Mouse (Mus musculus): ENCODE measurements around the gene Prx. TPM values are rescaled to one million over a fixed set of nuclear protein-coding genes. Genes with fewer than 3 reads are reported as not detected.

Prx gene
- 1.2 and 1.6 TPM in 2 replicates for polyA plus RNA-seq (2015; fragmentation: Nextera tagmentation; extraction: Ambion mirVana)

DNA sequence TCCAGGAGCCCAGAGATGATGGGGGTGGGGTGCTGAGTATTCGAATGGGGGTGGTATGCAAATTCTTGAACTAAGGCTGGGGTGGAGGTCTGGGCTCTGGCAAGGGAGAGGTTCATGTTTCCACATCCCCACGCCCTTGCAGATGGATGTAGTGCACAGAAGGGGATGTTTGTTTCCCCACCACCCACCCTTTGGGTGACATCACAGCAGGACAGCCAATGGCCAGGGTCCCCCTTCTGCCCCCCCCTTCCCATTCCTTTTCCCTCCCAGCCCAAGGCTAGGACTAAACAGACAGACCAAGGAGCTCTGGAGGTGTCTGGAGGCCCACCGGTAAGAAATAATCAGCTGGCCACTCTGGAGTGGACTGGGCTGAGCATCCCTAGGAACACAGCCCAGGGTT is at the start of gene Prx:
Gene Prx (plus strand): TSS at position 289 of the 400 bp plus-strand sequence.
- 65% methylated on average over 3 of the region's 3 CpGs for WGBS
- H3K4me1 ChIP-seq (replicated peaks) = no peaks in the 10 kb centered on the region
- no peak for ATAC-seq
- H3K27me3 ChIP-seq = no peaks in the 10 kb centered on the region
- no peak within 1 kb of the TSS for H3K9ac ChIP-seq (replicated peaks)
- H3K36me3 ChIP-seq = no peaks in the 10 kb centered on the region
- H3K4me2 ChIP-seq (replicated peaks) = no peak within 1 kb of the TSS
- no peaks in the 10 kb centered on the region for H3K9me3 ChIP-seq
- no peak within 1 kb of the TSS for H3K27ac ChIP-seq
- H3K4me3 ChIP-seq (replicated peaks) = no peak within 1 kb of the TSS

DNA sequence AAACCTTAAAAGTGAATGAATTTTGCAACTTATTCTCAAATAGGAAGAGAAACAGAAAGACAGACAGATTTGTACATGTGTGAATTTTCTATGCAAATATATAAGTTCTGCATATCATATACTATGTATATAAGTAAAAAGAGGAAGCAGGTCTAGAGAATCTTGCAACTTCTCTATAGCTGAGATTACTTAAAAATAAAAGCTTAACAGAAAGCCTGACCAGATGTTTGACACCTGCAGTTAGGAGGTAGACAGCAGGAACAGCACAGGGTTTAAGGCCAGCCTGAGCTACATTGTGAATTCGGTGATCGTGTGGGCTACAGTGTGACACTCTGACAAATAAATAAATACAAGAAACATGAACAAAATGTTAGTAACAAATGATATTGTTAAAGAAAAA is 47.8 kb upstream of the Prx start:
- Histone ChIP-seq H3K4me2 (replicated peaks) (no peak overlapping the region), H3K4me1 (replicated peaks) (peaks cover 14% of the 10 kb centered on the region), H3K9ac (replicated peaks) (no peak overlapping the region), H3K36me3 (no peaks in the 10 kb centered on the region), H3K4me3 (replicated peaks) (no peak overlapping the region), H3K27ac (no peak overlapping the region), H3K27me3 (peaks cover 3% of the 10 kb centered on the region; the same call in 1 of the 2 replicates), H3K9me3 (no peaks in the 10 kb centered on the region)
- WGBS = 93% methylated on average over 2 of the region's 2 CpGs
- ATAC-seq = no peak

DNA sequence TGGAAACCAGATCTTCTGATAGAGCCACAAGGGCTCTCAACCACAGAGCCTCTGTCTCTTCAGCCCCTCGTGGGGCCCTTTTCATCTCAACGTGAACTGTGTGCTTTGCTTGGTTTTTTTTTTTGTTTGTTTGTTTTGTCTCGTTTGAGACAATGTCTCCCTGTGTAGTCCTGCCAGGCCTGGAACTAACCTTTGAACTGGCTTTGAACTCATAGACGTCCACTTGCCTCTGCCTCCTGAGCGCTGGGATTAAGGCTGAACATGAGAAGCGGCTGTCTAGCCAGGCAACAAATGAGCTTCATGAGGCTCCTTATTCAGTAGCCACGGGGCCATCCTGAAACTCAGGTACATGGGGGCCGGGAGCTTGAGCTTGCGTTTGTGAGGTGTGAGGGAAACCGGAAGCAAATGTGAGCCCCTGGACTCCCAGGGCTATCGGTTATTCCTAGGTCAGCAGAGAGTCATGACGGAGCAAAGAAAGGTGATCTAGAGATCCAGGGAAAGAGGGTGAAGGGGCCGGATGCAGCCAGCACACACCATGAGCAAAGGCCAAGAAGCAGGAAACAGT is 46.8 kb upstream of the Prx start:
- H3K4me2 ChIP-seq (replicated peaks) = no peak overlapping the region
- ATAC-seq = no peak
- 55% methylated on average over 13 of the region's 13 CpGs for WGBS

DNA sequence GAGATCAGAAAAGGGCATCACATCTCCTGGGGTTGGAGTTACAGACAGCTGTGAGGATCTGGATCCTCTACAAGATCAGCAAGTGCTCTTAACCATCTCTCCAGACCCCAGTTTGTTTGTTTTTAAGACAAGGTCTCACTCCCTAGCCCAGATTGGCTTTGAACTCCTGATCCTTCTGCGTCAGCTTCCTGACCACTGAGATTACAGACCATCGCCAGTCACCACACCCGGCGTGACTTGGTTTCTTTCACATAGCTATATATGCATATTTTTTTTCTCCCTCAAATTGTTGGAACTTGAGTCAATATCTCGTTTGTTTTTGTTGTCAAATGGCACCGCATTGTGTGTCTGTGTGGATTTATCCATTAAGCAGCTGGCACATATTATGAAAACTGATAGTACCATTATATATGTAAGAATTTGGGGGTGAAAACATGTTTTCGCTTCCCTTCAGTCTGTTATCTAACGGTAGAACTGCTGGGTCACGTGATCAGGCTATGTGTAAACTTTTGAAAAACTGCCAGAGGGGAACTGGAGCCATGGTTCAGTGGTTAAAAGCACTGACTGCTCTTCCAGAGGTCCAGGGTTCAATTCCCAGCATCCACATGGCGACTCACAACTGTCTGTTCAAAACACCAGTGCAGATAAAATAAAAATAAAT is 44.5 kb upstream of the Prx start:
- 82% methylated on average over 10 of the region's 10 CpGs for WGBS

More for the DNA sequence above, 46.8 kb upstream of the Prx start:
- Histone ChIP-seq H3K9ac (replicated peaks) (no peak overlapping the region), H3K27me3 (0 out of 2 replicates have a peak, but pooled peaks cover 3% of the 10 kb centered on the region), H3K36me3 (no peaks in the 10 kb centered on the region), H3K4me1 (replicated peaks) (peaks cover 9% of the 10 kb centered on the region), H3K27ac (no peak overlapping the region), H3K4me3 (replicated peaks) (no peak overlapping the region), H3K9me3 (no peaks in the 10 kb centered on the region)

DNA sequence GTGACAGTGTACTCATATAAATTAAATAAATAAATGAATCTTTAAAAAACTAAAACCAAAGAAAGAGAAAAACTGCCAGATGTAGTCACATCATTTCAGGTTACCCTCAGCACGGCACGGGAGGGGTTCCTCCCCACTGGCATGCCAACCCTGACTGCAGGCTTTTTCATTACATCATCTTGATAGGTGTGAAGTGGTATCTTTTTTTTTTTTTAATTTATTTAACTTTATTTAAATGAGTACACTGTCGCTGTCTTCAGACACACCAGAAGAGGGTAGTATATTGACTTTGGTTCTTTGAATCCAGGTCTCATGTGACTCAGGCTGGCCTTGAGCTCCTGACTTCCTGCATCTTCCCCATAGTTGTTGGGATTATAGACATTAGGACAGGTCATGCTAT is 43.9 kb upstream of the Prx start:
- Histone ChIP-seq H3K27ac (no peak overlapping the region), H3K4me3 (replicated peaks) (no peak overlapping the region), H3K9ac (replicated peaks) (no peak overlapping the region), H3K36me3 (no peaks in the 10 kb centered on the region), H3K27me3 (no peaks in the 10 kb centered on the region), H3K4me1 (replicated peaks) (no peaks in the 10 kb centered on the region), H3K4me2 (replicated peaks) (no peak overlapping the region), H3K9me3 (no peaks in the 10 kb centered on the region)
- no peak for ATAC-seq
- 92% methylated on average over 3 of the region's 3 CpGs for WGBS

More for the DNA sequence above, 44.5 kb upstream of the Prx start:
- H3K4me3 ChIP-seq (replicated peaks) = no peak overlapping the region
- no peak overlapping the region for H3K4me2 ChIP-seq (replicated peaks)
- H3K27ac ChIP-seq = no peak overlapping the region
- H3K9ac ChIP-seq (replicated peaks) = no peak overlapping the region
- H3K27me3 ChIP-seq = no peaks in the 10 kb centered on the region
- no peak for ATAC-seq
- no peaks in the 10 kb centered on the region for H3K9me3 ChIP-seq
- no peaks in the 10 kb centered on the region for H3K36me3 ChIP-seq
- no peaks in the 10 kb centered on the region for H3K4me1 ChIP-seq (replicated peaks)

DNA sequence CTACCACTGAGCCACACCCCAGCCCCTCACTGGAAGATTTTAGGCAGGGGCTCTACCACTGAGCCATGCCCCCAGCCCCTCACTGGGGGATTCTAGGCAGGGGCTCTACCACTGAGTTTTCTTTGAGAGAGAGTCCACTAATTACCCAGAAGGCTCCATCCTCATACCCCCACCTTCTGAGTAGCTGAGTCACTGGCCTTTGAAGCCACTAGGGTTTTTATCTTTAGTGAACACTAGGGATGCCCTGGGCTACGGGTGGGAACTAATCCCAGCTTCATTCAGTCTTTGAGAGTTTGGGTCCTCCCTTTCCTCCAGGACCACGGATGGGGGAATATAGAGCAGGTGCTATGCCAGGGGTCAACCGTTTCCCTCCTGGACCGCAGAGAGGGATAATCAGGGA is 40.5 kb upstream of the Prx start:
- ATAC-seq = no peak
- Histone ChIP-seq H3K27ac (no peak overlapping the region), H3K4me3 (replicated peaks) (no peak overlapping the region), H3K4me2 (replicated peaks) (no peak overlapping the region), H3K36me3 (no peaks in the 10 kb centered on the region), H3K4me1 (replicated peaks) (no peaks in the 10 kb centered on the region), H3K9ac (replicated peaks) (no peak overlapping the region), H3K9me3 (no peaks in the 10 kb centered on the region), H3K27me3 (no peaks in the 10 kb centered on the region)
- 89% methylated on average over 4 of the region's 4 CpGs for WGBS

DNA sequence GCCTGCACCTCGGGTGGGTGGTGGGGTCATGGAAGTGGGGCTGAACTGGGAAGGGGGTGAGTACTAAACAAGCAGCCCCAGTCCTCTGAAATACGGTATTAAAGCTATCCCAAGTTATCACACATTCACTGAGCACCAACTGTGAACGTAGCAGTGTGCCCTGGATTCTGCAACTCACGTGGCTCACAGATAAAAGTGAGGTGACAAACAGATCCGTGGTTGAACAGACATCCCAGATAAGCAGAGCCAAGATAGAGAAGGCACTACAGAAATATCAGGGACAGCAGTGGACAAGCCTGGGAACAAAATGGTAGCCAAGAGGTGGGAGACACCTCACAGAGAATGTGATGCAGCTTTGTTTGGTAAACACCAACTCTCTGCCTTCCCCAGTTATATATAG is 39.5 kb upstream of the Prx start:
- Histone ChIP-seq H3K4me2 (replicated peaks) (no peak overlapping the region), H3K4me1 (replicated peaks) (no peaks in the 10 kb centered on the region), H3K27me3 (no peaks in the 10 kb centered on the region), H3K4me3 (replicated peaks) (no peak overlapping the region), H3K36me3 (no peaks in the 10 kb centered on the region), H3K9ac (replicated peaks) (no peak overlapping the region), H3K9me3 (no peaks in the 10 kb centered on the region), H3K27ac (no peak overlapping the region)
- ATAC-seq = no peak
- WGBS = 92% methylated on average over 5 of the region's 5 CpGs

DNA sequence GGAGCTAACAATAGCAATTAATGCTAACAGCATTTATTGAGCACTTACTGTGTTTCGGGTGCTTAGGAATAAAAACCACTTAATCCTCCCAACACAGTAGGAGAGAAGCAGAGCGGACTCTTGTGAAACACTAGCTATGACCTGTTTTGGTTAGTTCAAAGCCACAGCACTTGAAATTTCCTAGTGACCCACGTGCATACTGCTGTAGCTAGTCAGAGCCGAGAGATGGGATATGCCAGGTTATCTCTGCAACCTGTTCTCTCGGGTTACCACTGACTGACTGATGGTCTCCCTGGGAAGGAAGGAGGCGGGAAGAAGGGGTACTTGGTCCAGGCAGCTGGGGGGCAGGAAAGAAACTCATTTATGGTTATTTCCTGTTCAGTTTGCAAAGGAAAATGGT is 38.6 kb upstream of the Prx start:
- H3K9ac ChIP-seq (replicated peaks) = no peak overlapping the region
- H3K9me3 ChIP-seq = no peaks in the 10 kb centered on the region
- H3K36me3 ChIP-seq = no peaks in the 10 kb centered on the region
- WGBS = 83% methylated on average over 6 of the region's 6 CpGs
- H3K4me3 ChIP-seq (replicated peaks) = no peak overlapping the region
- H3K27ac ChIP-seq = no peak overlapping the region
- H3K27me3 ChIP-seq = no peaks in the 10 kb centered on the region
- no peaks in the 10 kb centered on the region for H3K4me1 ChIP-seq (replicated peaks)
- no peak overlapping the region for H3K4me2 ChIP-seq (replicated peaks)
- ATAC-seq = no peak

DNA sequence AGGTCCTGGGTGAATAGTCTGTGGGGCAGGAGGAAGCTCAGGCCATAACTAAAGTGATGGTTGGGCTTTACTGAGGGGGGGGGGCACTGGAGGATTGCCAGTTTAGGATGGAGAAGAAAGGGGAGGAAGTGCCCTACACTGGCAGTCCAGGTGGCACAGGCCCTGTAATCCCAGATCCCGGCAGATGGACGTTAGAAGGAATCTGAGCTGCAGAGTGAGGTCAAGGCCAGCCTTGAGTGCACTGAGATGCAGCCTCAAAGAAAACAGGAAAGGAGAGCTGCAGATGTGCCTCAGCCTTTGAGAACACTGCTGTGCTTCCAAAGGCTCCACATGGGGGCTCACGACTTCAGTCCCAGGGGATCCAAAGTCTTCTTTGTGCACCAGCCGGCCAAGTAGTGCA is 31.5 kb upstream of the Prx start:
- no peaks in the 10 kb centered on the region for H3K36me3 ChIP-seq
- no peak overlapping the region for H3K4me2 ChIP-seq (replicated peaks)
- H3K27me3 ChIP-seq = no peaks in the 10 kb centered on the region
- H3K27ac ChIP-seq = no peak overlapping the region
- no peaks in the 10 kb centered on the region for H3K9me3 ChIP-seq
- no peaks in the 10 kb centered on the region for H3K4me1 ChIP-seq (replicated peaks)
- WGBS = 50% methylated on average over 4 of the region's 4 CpGs
- ATAC-seq = no peak
- H3K4me3 ChIP-seq (replicated peaks) = no peak overlapping the region
- no peak overlapping the region for H3K9ac ChIP-seq (replicated peaks)

DNA sequence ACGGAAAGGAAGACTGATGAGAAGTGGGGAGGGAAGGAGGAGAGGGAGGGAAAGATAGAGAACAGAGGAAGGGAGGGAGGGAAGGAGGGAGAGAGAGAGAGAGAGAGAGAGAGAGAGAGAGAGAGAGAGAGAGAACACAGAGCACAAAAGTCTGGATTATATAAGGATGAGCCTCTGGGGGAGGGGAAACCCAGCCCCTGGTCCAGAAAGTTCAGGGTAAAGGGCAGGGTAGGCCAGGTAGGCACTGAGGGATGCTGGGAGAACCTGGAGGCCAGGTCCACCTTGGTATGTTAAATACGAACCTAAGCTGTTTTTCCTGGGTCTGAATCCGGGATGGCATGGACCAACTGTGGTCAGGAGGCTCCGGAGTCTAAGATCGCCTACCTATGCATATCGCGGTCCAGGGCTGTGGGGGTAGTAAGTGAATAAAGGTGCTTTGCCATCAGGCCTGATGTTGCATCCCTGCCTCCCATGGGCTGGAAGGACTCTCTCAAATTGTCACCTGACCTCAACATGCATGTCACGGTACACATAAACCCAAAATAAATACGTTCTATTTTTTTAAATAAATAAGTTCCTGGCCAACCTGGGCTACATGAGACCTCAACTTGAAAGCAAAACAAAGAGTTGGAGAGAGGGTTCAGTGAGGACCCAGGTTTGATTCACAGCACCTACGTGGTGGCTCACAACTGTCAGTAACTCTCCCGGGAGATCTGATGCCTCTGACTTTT is 27.6 kb upstream of the Prx start:
- H3K4me1 ChIP-seq (replicated peaks) = peaks cover 7% of the 10 kb centered on the region; the same call in 1 of the 2 replicates
- no peaks in the 10 kb centered on the region for H3K9me3 ChIP-seq
- no peak overlapping the region for H3K4me2 ChIP-seq (replicated peaks)
- 91% methylated on average over 11 of the region's 11 CpGs for WGBS
- no peak overlapping the region for H3K4me3 ChIP-seq (replicated peaks)
- peaks cover 4% of the 10 kb centered on the region for H3K36me3 ChIP-seq
- no peak for ATAC-seq
- no peak overlapping the region for H3K27ac ChIP-seq
- no peak overlapping the region for H3K9ac ChIP-seq (replicated peaks)
- H3K27me3 ChIP-seq = no peaks in the 10 kb centered on the region

DNA sequence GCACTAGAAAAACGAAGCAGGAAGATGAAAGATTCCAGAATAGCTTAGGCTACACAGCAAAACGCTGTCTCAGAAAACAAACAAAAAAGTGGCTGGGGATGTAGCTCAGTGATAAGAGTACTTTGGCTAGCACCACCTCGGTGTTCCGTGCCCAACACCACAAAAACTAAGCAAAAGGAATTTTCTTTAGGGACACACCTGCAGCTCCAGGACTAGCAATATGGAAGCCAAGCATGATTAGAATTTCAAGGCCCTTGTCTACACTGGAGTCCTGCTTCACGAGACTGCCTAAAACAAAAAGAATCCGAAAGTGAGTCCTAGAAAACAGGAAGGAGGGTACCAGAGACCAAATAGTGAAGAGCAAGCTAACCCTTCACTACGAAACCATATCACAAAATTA is 26.5 kb upstream of the Prx start:
- 39% methylated on average over 7 of the region's 7 CpGs for WGBS
- Histone ChIP-seq H3K4me2 (replicated peaks) (peak overlapping the region; percentile 78), H3K4me1 (replicated peaks) (peaks cover 7% of the 10 kb centered on the region; the same call in 1 of the 2 replicates), H3K4me3 (replicated peaks) (peak overlapping the region; percentile 66), H3K36me3 (peaks cover 9% of the 10 kb centered on the region), H3K27ac (peak overlapping the region; percentile 48; the same call in 1 of the 2 replicates), H3K9ac (replicated peaks) (no peak overlapping the region), H3K9me3 (no peaks in the 10 kb centered on the region), H3K27me3 (no peaks in the 10 kb centered on the region)
- ATAC-seq = no peak

DNA sequence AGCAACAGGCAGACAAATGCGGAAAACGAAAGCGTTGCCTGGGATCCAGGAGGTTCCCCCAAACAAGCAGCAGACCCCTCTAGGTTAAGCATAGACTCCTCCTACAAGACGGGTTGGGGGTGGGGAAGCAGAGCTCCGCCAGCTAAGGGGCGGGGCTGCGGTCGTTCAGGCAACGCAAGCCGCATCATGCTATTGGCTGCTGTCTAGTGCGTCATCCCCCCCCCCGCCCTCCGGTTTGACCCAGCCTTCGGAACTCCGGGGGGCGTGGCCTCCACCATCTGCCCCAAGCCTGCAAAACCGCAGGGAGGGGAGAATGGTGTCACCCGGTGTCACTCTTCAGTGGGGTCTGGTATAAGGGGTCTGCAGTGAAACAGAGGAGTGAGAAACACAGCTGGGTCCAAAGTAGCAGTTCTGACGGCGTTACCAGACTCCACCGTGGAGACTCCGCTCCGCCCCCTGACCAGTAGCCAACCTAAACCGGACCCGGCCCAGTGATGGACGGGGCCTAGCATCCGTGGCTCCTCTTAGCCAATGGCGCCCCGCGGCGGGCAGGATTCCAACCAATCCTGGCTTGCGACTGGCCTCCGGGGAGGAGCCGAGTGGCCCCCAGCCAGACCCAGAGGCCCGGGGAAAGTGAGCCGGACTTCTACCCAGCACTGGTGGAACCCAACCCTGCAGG is 25.8 kb upstream of the Prx start, which contains the start of gene Sertad3:
Gene Sertad3 (plus strand): TSS at position 613 of the 679 bp plus-strand sequence.
- H3K9ac ChIP-seq (replicated peaks) = peak within 1 kb of the TSS; percentile 69
- ATAC-seq = peak; percentile 94
- peak within 1 kb of the TSS; percentile 88 for H3K27ac ChIP-seq
- under 1% methylated on average over 36 of the region's 36 CpGs for WGBS
- H3K9me3 ChIP-seq = no peaks in the 10 kb centered on the region
- H3K4me1 ChIP-seq (replicated peaks) = peaks cover 7% of the 10 kb centered on the region; the same call in 1 of the 2 replicates
- peak within 1 kb of the TSS; percentile 66 for H3K4me3 ChIP-seq (replicated peaks)
- H3K36me3 ChIP-seq = peaks cover 15% of the 10 kb centered on the region
- peak within 1 kb of the TSS; percentile 78 for H3K4me2 ChIP-seq (replicated peaks)
- H3K27me3 ChIP-seq = no peaks in the 10 kb centered on the region

Measured in midbrain, embryonic 13.5 days (tissue).